Mouse (Mus musculus) C2C12 (cell line): ENCODE results near the gene Krtap14. TPM values are rescaled to one million over a fixed set of nuclear protein-coding genes. Genes with fewer than 3 reads are reported as not detected.

Experiments used
- H3K27me3 ChIP-seq: one replicate; pipeline ENCODE4 v1.6.1; 2011; ENCODE audit not compliant: control insufficient read depth, insufficient read depth, insufficient read length
- H3K36me3 ChIP-seq: one replicate; pipeline ENCODE4 v1.6.1; 2011; ENCODE audit not compliant: control insufficient read depth, insufficient read depth
- H3K4me3 ChIP-seq: one replicate; pipeline ENCODE4 v1.5.1; 2011; ENCODE audit warnings: mild to moderate bottlenecking, control low read depth; ENCODE audit not compliant: poor library complexity, insufficient read depth, severe bottlenecking
- H3K79me2 ChIP-seq: one replicate; pipeline ENCODE4 v1.6.1; 2011; ENCODE audit not compliant: control insufficient read depth, insufficient read depth
- H3K79me3 ChIP-seq: one replicate; pipeline ENCODE4 v1.6.1; 2011; ENCODE audit warnings: low read depth, control low read depth
- H3ac ChIP-seq: one replicate; pipeline ENCODE3; 2011; ENCODE audit warnings: low read depth; ENCODE audit not compliant: control insufficient read depth, insufficient read length
- CEBPB ChIP-seq: IDR thresholded peaks from one replicate; pipeline ENCODE4 v1.6.1; 2011; ENCODE audit warnings: low read depth, mild to moderate bottlenecking, control low read depth, moderate library complexity
- CTCF ChIP-seq: IDR thresholded peaks from one replicate; pipeline ENCODE4 v1.5.1; 2011; ENCODE audit not compliant: control insufficient read depth, insufficient read depth, insufficient read length
- FOSL1 ChIP-seq: IDR thresholded peaks from one replicate; pipeline ENCODE4 v1.8.0; 2011; ENCODE audit warnings: mild to moderate bottlenecking, low read length; ENCODE audit not compliant: poor library complexity, insufficient read depth, severe bottlenecking
- MAX ChIP-seq: IDR thresholded peaks from one replicate; pipeline ENCODE4 v1.6.1; 2011; ENCODE audit warnings: mild to moderate bottlenecking, control low read depth
- MYOD1 ChIP-seq: IDR thresholded peaks from one replicate; pipeline ENCODE4 v1.6.1; 2011; ENCODE audit warnings: low read depth; ENCODE audit not compliant: control insufficient read depth, insufficient read length
- MYOG ChIP-seq: IDR thresholded peaks from one replicate; pipeline ENCODE4 v1.6.1; 2011; ENCODE audit not compliant: control insufficient read depth, insufficient read length; ENCODE audit errors: extremely low read depth
- USF1 ChIP-seq: IDR thresholded peaks from one replicate; pipeline ENCODE4 v1.6.1; 2011; ENCODE audit warnings: low read depth, mild to moderate bottlenecking, control low read depth, moderate library complexity
- long read RNA-seq, 2 experiments: library from polyadenylated mRNA; unstranded; transcript quantifications; one replicate each; pipeline ENCODE4 v2.0.0; 2019 to 2020
- polyA plus RNA-seq: library from polyadenylated mRNA; unstranded; fragments of >200 nt; fragmentation: generic; extraction: Trizol; gene quantifications from one replicate; pipeline ENCODE4 v1.2.1, GENCODE M21; 2012; ENCODE audit warnings: missing spikeins

Krtap14 gene
- polyA plus RNA-seq: not detected
- long read RNA-seq, experiment 1: 0 reads
- long read RNA-seq, experiment 2: 0 reads

DNA sequence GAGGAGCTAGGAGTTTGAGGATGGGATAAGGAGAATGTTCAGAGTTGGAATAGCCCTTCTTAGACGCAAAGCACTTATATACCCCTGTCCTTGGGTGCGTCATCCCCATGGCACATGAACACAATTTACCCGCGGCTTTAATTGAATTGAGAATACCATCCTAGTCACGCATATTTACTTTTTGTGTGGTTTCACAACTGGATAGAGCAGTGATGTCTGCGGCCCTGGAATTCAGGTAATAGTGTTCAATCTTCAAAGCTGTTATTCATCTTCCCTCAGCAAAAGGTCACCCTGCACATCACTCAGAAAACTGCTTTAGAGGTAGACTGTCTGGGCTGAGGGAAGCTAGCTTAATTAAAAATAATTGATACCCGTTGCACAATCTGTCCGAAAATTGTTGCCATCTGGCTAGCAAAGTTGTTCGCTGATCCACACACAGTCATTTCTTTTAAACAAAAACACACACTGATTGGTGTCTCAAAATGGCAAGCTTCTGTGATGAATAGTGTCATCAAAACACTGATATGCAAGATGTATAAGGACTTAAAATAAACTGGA lies at the start of gene Krtap14:
Krtap14 (minus strand) TSS at position 51 of the 558 bp plus-strand sequence.
- TF ChIP-seq USF1: no peak
- TF ChIP-seq FOSL1: no peak
- TF ChIP-seq MYOG: no peak
- no peak for TF ChIP-seq MAX
- TF ChIP-seq CEBPB: no peak
- TF ChIP-seq MYOD1: no peak
- TF ChIP-seq CTCF: no peak
- H3K4me3 ChIP-seq: no peak within 1 kb of the TSS

GRCm38 (mm10) chr16:88874169-88874568 lies 48.2 kb upstream of the Krtap14 start, which contains the start of gene Krtap19-2:
Gene Krtap19-2 (minus strand): TSS chr16:88874269.
- Histone ChIP-seq H3K4me3 (no peak within 1 kb of the TSS), H3K27me3 (no peaks in the 10 kb centered on the region), H3K79me3 (no peaks in the 10 kb centered on the region), H3ac (no peak within 1 kb of the TSS), H3K79me2 (no peaks in the 10 kb centered on the region), H3K36me3 (no peaks in the 10 kb centered on the region)
- no peak for TF ChIP-seq CTCF
- TF ChIP-seq USF1: no peak
- TF ChIP-seq MYOD1: no peak
- TF ChIP-seq MAX: no peak
- TF ChIP-seq FOSL1: no peak
- TF ChIP-seq MYOG: no peak
- TF ChIP-seq CEBPB: no peak

More for the DNA sequence above, at the start of gene Krtap14:
- no peak within 1 kb of the TSS for H3ac ChIP-seq
- H3K27me3 ChIP-seq: no peaks in the 10 kb centered on the region
- no peaks in the 10 kb centered on the region for H3K79me2 ChIP-seq
- H3K79me3 ChIP-seq: no peaks in the 10 kb centered on the region
- H3K36me3 ChIP-seq: no peaks in the 10 kb centered on the region

DNA sequence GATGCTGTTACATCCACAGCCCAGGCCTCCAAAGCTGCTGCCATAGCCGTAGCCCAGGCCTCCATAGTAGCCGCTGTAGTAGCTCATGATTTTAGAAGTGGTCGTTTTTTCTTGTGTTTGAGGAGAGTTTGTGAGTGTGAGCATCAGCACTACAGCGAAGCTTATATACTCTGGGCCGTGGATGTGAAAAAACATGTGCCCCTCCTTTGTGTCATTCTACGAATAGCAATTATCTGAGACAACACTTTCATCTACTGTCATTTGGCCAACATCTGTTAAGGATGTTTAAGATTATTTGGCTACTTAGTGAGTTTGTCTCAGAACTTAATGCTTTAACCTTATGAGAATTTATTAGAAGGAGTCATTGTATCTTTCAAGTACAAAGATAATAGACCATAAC lies 43.4 kb upstream of the Krtap14 start, which contains the start of gene Krtap19-1:
Krtap19-1 (minus strand) TSS at position 101 of the 400 bp plus-strand sequence.
- Histone ChIP-seq H3K4me3 (no peak within 1 kb of the TSS), H3ac (no peak within 1 kb of the TSS), H3K79me3 (no peaks in the 10 kb centered on the region), H3K36me3 (no peaks in the 10 kb centered on the region), H3K27me3 (no peaks in the 10 kb centered on the region), H3K79me2 (no peaks in the 10 kb centered on the region)
- TF ChIP-seq USF1: no peak
- TF ChIP-seq CTCF: no peak
- no peak for TF ChIP-seq MYOD1
- no peak for TF ChIP-seq FOSL1

DNA sequence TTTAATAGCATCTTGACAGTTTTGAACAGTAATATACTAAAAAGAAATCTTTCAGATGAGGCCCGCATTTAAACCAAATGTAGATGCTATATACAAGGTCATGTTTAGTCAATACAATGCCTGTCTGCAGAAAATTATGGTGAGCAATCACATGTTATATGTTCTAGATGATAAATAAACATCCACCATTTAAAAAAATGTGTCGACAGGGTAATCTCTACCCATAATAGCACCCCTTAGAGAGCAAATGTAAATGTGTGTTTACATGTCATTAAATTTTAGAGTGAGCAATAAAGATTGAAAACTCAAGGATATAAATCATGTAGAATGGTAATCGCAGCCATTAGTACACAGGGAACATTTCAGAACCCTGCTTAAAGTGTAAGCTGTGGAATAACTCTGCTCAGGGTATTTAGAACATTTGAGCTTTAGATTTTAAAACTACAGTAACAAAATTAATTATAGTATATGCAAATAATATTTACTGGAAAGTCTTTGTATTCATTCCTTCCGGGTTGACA lies 39.0 kb upstream of the Krtap14 start:
- no peak overlapping the region for H3ac ChIP-seq
- H3K79me3 ChIP-seq: no peaks in the 10 kb centered on the region
- TF ChIP-seq MAX: no peak
- no peak for TF ChIP-seq MYOG
- no peak for TF ChIP-seq CTCF
- no peak for TF ChIP-seq FOSL1
- TF ChIP-seq CEBPB: no peak
- no peak for TF ChIP-seq MYOD1
- no peak for TF ChIP-seq USF1
- no peak overlapping the region for H3K4me3 ChIP-seq
- no peaks in the 10 kb centered on the region for H3K79me2 ChIP-seq
- no peaks in the 10 kb centered on the region for H3K36me3 ChIP-seq
- H3K27me3 ChIP-seq: no peaks in the 10 kb centered on the region

- Histone ChIP-seq H3K79me3 (no peaks in the 10 kb centered on the region), H3K79me2 (no peaks in the 10 kb centered on the region), H3ac (no peak overlapping the region), H3K36me3 (no peaks in the 10 kb centered on the region), H3K4me3 (no peak overlapping the region), H3K27me3 (no peaks in the 10 kb centered on the region)
- TF ChIP-seq MYOG (no peak), MAX (no peak), USF1 (no peak), CTCF (no peak), FOSL1 (no peak)
These were observed 25.5 kb upstream of the Krtap14 start for GRCm38 (mm10) chr16:88851450-88851849.

DNA sequence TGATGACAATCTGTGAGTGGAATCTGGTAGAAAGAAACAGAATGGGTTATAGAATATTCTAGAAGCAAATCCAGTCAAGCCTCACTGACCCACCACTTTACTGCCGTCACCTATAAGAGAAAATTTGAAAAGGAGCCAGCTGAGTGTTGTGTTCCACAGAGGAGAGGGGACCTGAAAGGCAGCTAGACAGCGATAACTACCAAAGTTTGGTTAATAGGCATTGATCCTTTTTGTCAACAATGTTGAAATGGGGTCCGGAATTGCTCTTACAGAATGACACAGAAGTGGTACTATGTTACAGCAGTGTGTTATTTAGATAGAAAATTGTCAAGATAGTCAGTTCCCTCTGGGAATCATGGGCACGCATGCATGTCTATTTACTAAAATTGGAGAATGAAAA lies 22.6 kb upstream of the Krtap14 start:
- H3ac ChIP-seq: no peak overlapping the region
- H3K79me2 ChIP-seq: no peaks in the 10 kb centered on the region
- H3K27me3 ChIP-seq: no peaks in the 10 kb centered on the region
- H3K4me3 ChIP-seq: no peak overlapping the region
- TF ChIP-seq MAX: no peak
- TF ChIP-seq MYOD1: no peak
- no peak for TF ChIP-seq MYOG
- TF ChIP-seq USF1: no peak
- no peak for TF ChIP-seq FOSL1
- TF ChIP-seq CTCF: no peak
- TF ChIP-seq CEBPB: no peak
- H3K36me3 ChIP-seq: no peaks in the 10 kb centered on the region
- H3K79me3 ChIP-seq: no peaks in the 10 kb centered on the region
